Comparison of ENCODE assay signal across 11 mouse cellular contexts in genomic region chr5:131631038-131631997, GRCm38 (mm10).
DNase-seq lines count a peak whose midpoint lies in the region; ATAC-seq and TF ChIP-seq lines count a peak whose summit lies in the region.
"Had no signal": no experiment of that assay in that cellular context is flagged by ENCODE, and none has a peak within 500 bp of the region (broad histone marks: within the 10 kb centered on the region; RNA-seq: fewer than 3 reads in every experiment).

No protein-coding gene starts in this region.

- no peak overlapping the region; the same call in 1 of the 2 replicates for H3K9ac ChIP-seq in neural tube, embryonic 11.5 days (ENCODE audit: low read length)
- no peak overlapping the region for H3K9ac ChIP-seq in limb, embryonic 14.5 days (ENCODE audit: low read depth, low read length, severe bottlenecking)
- 0 out of 2 replicates have a peak overlapping the region, but pooled peaks have one; percentile 2 for H3K9ac ChIP-seq in stomach, embryonic 16.5 days (ENCODE audit: low read length)
- no peak overlapping the region for H3K9ac ChIP-seq in intestine, embryonic 16.5 days (ENCODE audit: low read depth, low read length)

- H3K4me3 ChIP-seq in neural tube, embryonic 11.5 days (ENCODE audit: low read depth, low read length), result no peak overlapping the region
- no peak overlapping the region for H3K4me3 ChIP-seq in limb, embryonic 14.5 days (replicated peaks; ENCODE audit: low read length)
- H3K4me3 ChIP-seq in stomach, embryonic 16.5 days (replicated peaks; ENCODE audit: low read length), result no peak overlapping the region
- no peak overlapping the region for H3K4me3 ChIP-seq in intestine, embryonic 16.5 days (ENCODE audit: low read length)
- H3K4me3 ChIP-seq: left cerebral cortex, adult 2 months had no signal

- peaks cover 11% of the 10 kb centered on the region for H3K4me1 ChIP-seq in neural tube, embryonic 11.5 days (ENCODE audit: control insufficient read depth, insufficient read depth, low read length)
- peaks cover 24% of the 10 kb centered on the region for H3K4me1 ChIP-seq in limb, embryonic 14.5 days (ENCODE audit: control insufficient read depth, insufficient read depth, low read length)
- H3K4me1 ChIP-seq in stomach, embryonic 16.5 days (ENCODE audit: control insufficient read depth, insufficient read depth, low read length), result peaks cover 12% of the 10 kb centered on the region; the same call in 1 of the 2 replicates
- H3K4me1 ChIP-seq in intestine, embryonic 16.5 days (ENCODE audit: control insufficient read depth, insufficient read depth, low read length), result no peaks in the 10 kb centered on the region

- peak; percentile 53 for DNase-seq in neural tube, embryonic 11.5 days (ENCODE audit: low spot score)
- DNase-seq in neural tube, embryonic 10.5 days (ENCODE audit: extremely low spot score, low spot score), result no peak
- DNase-seq in forelimb bud, embryonic 11.5 days (ENCODE audit: low read depth, low spot score), result peak; percentile 66
- DNase-seq in limb, embryonic 14.5 days (ENCODE audit: low spot score), result no peak
- DNase-seq in frontal cortex, postnatal 25 days (ENCODE audit: low spot score in 2 of 2), result no peak
- no peak for DNase-seq in gastrocnemius, postnatal 25 days
- DNase-seq: cerebellum, adult 11-12 months; spleen, adult 18-20 months had no signal

- H3K4me2 ChIP-seq in neural tube, embryonic 11.5 days (ENCODE audit: low read depth), result no peak overlapping the region
- no peak overlapping the region for H3K4me2 ChIP-seq in limb, embryonic 14.5 days (replicated peaks; ENCODE audit: low read depth, low read length, severe bottlenecking)
- H3K4me2 ChIP-seq in stomach, embryonic 16.5 days (ENCODE audit: low read depth, low read length), result no peak overlapping the region
- no peak overlapping the region for H3K4me2 ChIP-seq in intestine, embryonic 16.5 days (ENCODE audit: low read depth, low read length)

- H3K9me3 ChIP-seq in neural tube, embryonic 11.5 days (ENCODE audit: control insufficient read depth, low read length), result no peaks in the 10 kb centered on the region
- no peaks in the 10 kb centered on the region for H3K9me3 ChIP-seq in limb, embryonic 14.5 days (ENCODE audit: control insufficient read depth, low read length)
- H3K9me3 ChIP-seq in stomach, embryonic 16.5 days (replicated peaks; ENCODE audit: control insufficient read depth, low read length), result no peaks in the 10 kb centered on the region
- no peaks in the 10 kb centered on the region for H3K9me3 ChIP-seq in intestine, embryonic 16.5 days (ENCODE audit: control insufficient read depth, low read length)

- ATAC-seq in neural tube, embryonic 11.5 days (ENCODE audit: insufficient read depth, low FRiP score, low TSS enrichment), result no peak
- ATAC-seq in limb, embryonic 14.5 days (ENCODE audit: low FRiP score, low read depth), result peak; percentile 49
- ATAC-seq in stomach, embryonic 16.5 days (ENCODE audit: insufficient read depth, low FRiP score), result no peak
- no peak for ATAC-seq in intestine, embryonic 16.5 days

- H3K27ac ChIP-seq in neural tube, embryonic 11.5 days (ENCODE audit: low read depth, low read length), result peak overlapping the region; percentile 39
- peak overlapping the region; percentile 68 for H3K27ac ChIP-seq in limb, embryonic 14.5 days (replicated peaks; ENCODE audit: low read depth, low read length)
- H3K27ac ChIP-seq in stomach, embryonic 16.5 days (ENCODE audit: low read length), result no peak overlapping the region
- H3K27ac ChIP-seq in intestine, embryonic 16.5 days (ENCODE audit: low read length), result no peak overlapping the region
- H3K27ac ChIP-seq: left cerebral cortex, adult 2 months had no signal

- WGBS in neural tube, embryonic 11.5 days, result 47% methylated on average over 12 of the region's 12 CpGs
- whole genome bisulfite sequencing in limb, embryonic 14.5 days, result 19% methylated on average over 12 of the region's 12 CpGs
- 52% methylated on average over 12 of the region's 12 CpGs for WGBS in stomach, embryonic 16.5 days
- WGBS in intestine, embryonic 16.5 days, result 46% methylated on average over 12 of the region's 12 CpGs

- no peak for TF ChIP-seq POLR2A in limb, embryonic 14.5 days (IDR thresholded peaks at IDR 0.05; ENCODE audit: borderline replicate concordance, extremely low read depth, insufficient read depth, insufficient read length)

- H3K36me3 ChIP-seq in neural tube, embryonic 11.5 days (ENCODE audit: control insufficient read depth, insufficient read depth, low read length), result no peaks in the 10 kb centered on the region
- no peaks in the 10 kb centered on the region for H3K36me3 ChIP-seq in limb, embryonic 14.5 days (ENCODE audit: control insufficient read depth, insufficient read depth, low read length)
- H3K36me3 ChIP-seq in stomach, embryonic 16.5 days (ENCODE audit: control insufficient read depth, insufficient read depth, low read length), result no peaks in the 10 kb centered on the region
- no peaks in the 10 kb centered on the region for H3K36me3 ChIP-seq in intestine, embryonic 16.5 days (ENCODE audit: control insufficient read depth, insufficient read depth, low read length)

- no peaks in the 10 kb centered on the region for H3K27me3 ChIP-seq in neural tube, embryonic 11.5 days (ENCODE audit: control insufficient read depth, insufficient read depth, low read length)
- no peaks in the 10 kb centered on the region for H3K27me3 ChIP-seq in limb, embryonic 14.5 days (ENCODE audit: control insufficient read depth, insufficient read depth, low read length)
- no peaks in the 10 kb centered on the region for H3K27me3 ChIP-seq in stomach, embryonic 16.5 days (ENCODE audit: control insufficient read depth, insufficient read depth, low read length)
- H3K27me3 ChIP-seq in intestine, embryonic 16.5 days (replicated peaks; ENCODE audit: control insufficient read depth, insufficient read depth, low read length), result no peaks in the 10 kb centered on the region

Comparison
In these comparisons a context has a peak if more than half of its experiments do, and no peak if none do; other contexts are left out.
1. DNase-seq: peak in neural tube, embryonic 11.5 days (single experiment) and forelimb bud, embryonic 11.5 days (single experiment); none in neural tube, embryonic 10.5 days (single experiment), limb, embryonic 14.5 days (single experiment), frontal cortex, postnatal 25 days (0 of 2) and gastrocnemius, postnatal 25 days (single experiment).
2. H3K27ac ChIP-seq: peak in neural tube, embryonic 11.5 days (single experiment) and limb, embryonic 14.5 days (single experiment); none in stomach, embryonic 16.5 days (single experiment) and intestine, embryonic 16.5 days (single experiment).